Mouse (Mus musculus): ENCODE measurements around the gene Usp43.

DNA sequence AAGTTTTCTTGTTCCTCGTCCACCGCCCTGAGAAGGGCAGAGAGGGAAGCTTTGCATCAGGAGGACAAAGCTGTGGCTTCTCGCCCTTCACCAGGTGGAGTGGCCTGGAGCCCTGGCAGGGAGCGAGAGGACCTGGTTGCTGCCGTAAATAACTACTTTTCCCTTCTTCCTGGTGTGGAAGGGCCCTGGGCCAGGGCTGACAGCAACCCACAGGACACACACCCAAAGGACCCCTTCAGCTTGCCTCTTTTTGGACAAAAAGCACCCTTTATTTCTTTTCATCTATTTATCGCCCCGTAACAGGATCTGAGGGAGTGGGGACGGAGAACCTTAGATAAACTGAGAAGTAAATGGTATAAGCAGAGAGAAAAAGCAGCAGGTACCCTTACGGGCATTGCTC, 63.4 kb downstream of the Usp43 start:
- TF ChIP-seq POLR2A (IDR thresholded peaks at IDR 0.05; ENCODE audit: extremely low read depth, insufficient read depth, low read length) (no peak), CTCF (IDR thresholded peaks at IDR 0.05; ENCODE audit: extremely low read depth, insufficient read depth, low read length) (no peak)
